Mouse (Mus musculus) liver, adult 2 months (tissue): Measurements from ENCODE around the gene Fzr1.

Experiments used
- CTCF ChIP-seq: fragments of 200-500 bp; IDR thresholded peaks from 2 replicates; pipeline ENCODE4 v1.5.1; 2011; ENCODE audit warnings: low read depth, low read length, control low read depth
- POLR2A ChIP-seq: fragments of 200-500 bp; IDR thresholded peaks from 2 replicates; pipeline ENCODE4 v1.6.1; 2011; ENCODE audit warnings: low read length, control low read depth; ENCODE audit not compliant: insufficient read depth; ENCODE audit errors: extremely low read depth

DNA sequence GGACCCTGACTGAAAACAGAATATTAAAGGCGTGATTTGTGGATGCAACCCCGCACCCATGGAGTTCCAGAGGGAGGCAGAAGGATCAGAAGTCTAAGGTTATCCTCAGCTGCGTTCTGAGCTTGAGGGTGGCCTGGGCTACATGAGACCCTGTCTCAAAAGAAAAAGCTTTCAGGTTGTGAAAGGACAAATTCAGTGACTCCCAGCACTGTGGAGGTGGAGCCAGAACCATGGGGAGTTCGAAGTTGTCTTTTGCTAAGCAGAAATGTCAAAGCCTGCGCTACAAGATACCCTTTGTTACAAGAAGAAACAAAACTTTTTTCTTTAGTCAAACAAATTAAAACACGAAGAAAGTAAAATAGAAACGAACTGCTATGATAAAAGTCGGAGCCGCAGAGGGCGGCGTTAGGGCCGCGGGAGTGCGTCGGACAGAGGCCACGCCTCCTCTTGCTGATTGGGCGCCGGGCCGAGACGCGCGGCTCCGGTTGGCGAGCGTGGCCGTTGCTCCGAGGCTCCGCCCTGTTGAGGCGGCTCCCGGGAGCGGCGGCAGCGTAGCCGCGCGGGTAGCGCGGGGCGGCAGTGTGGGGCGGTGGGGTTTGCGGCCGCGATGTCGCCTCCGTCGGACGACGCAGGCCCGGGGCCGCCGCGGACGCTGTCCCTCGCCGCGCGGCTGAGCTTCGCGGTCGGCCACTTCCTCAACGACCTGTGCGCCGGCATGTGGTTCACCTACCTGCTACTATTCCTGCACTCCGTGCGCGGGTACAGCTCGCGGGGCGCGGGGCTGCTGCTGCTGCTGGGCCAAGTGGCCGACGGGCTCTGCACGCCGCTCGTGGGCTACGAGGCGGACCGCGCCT lies 21.1 kb downstream of the Fzr1 start, which contains the start of gene Mfsd12:
- TF ChIP-seq CTCF (no peak), POLR2A (peak; percentile 61; the same call in 1 of the 2 replicates)
